Mouse (Mus musculus): ENCODE data around the gene Nup93. TPM values are rescaled to one million over a fixed set of nuclear protein-coding genes. Genes with fewer than 3 reads are reported as not detected.

Nup93 gene
- total RNA-seq, 2 experiments from 2014 or later: 27.6 to 28.3 TPM

DNA sequence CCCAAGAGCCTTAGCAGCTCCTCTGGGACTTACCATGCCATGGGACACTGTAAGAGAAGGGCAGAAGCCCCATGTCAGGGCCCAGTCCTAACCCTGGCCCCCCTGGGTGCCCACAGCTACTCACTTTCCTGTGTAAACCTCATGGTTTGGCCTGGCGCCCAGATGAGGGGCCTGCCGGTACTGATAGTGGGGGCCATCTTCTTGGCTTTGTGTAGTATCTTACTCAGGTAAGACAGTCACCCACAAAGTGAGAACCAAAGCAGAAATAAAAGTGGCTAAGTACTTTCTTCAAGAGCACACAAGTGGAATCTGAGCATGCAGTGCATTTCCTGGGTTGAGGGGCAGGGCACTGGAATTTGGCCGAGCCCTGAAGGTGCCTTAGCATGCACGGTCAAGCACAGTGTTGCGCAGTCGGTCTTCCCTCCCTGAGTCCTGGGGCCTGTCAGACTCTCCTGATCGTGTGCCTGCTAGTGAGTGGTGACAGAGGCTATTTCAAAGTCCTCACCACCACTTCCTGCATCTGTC lies 92.7 kb downstream of the Nup93 start:
- no peak for DNase-seq
- intact Hi-C loops (cut with DNase I): no loop called here

DNA sequence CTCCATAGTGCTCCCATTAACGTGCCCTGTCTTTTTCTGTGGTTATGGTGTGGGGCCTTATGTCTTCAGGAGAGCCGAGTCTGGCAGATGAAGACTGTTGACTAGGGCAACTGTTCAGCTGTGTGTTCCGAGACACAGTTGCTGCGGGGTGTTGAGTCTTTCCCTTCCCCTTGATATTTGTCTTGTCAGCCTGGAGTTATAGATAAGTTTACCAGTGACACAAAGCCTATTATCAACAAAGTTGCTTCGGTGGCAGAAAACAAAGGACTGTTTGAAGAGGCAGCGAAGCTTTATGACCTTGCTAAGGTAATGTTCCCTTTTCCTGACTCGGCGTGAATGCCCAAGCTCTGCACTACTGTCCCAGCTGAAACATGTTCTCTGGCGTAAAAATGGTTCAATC lies 93.3 kb downstream of the Nup93 start:
- intact Hi-C loops (cut with DNase I): no loop called here

DNA sequence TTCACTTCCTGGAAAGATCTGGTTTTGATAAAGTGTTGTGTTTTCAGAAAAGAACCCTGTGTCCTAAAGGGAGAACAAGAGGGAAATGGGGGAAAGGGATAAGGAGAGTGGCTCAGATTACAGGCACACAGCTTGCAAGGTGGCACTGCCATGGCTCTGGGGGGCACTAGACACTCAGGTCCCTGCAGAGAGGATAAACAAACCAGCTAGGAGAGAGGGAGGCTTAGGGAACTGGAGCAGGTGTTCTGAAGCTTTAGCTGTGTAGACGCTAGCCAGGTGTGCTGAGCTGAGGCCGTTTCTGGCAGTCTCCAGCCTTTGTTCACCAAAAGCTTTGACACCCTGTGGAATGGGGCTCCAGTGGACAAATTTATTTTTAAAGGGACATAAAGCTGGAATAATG lies 99.7 kb downstream of the Nup93 start:
- intact Hi-C loops (cut with DNase I): no loop called here
- DNase-seq: no peak

More for the DNA sequence above, 93.3 kb downstream of the Nup93 start:
- no peak for DNase-seq

DNA sequence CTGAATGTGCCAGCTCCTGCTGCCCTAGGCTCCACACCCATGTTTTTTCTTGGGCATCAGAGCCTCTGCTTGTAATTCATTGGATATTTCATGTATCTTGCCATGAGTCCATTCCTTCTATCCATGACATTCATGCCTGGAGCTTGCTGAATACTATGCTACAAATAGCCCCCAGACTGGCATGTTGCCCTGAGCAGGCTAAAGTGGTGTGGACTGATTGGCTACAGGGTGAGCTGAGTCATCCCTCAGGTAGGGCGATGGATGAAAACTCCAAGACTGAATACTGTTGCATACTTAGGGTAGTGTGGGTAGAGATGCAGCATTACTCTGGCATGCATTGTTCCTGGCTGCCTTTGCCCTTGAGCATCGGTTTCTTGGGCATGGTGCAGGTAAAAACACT lies 102.9 kb downstream of the Nup93 start:
- peak; percentile 70 to 71 for DNase-seq
- intact Hi-C loops (cut with DNase I): no loop called here

DNA sequence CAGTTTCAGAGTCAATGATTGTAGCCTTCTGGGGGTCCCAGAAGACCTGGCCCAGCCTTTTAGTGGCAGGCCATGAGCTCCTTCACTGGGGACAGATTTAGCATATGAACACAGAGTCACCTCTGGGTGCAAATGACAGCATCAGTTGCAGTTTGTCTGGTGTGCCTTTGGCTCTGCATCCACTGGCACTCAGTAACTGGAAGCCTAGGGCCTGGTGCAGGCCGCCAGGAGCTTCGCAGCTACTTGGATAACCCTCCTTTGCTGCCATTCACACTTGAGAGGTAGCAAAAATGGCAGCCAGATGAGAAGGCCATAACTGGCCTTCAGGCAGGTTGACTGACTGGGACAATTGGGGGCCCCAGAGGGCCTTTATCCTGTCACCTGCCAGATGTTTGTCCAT lies 103.3 kb downstream of the Nup93 start:
- intact Hi-C loops (cut with DNase I): no loop called here
- no peak for DNase-seq

DNA sequence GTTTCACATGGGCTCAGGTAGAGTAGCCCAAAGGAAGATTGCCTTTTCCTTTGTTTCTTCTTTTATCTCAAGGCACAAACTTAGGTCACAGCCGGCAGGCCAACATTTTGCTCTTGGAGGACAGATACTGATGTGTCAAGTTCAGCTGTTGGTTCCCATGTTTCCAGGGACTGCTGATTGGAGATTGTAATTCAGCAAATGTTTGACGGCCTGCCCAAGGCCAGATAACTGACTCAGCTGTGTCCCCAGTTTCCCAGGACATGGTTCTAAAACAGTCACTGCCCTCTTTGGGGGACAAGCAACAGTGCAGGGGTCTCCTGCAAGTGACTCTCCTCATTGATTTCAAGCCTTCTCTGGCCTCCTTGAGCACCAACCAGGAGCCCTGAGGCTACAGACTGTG lies 105.7 kb downstream of the Nup93 start:
- intact Hi-C loops (cut with DNase I): no loop called here
- DNase-seq: no peak

DNA sequence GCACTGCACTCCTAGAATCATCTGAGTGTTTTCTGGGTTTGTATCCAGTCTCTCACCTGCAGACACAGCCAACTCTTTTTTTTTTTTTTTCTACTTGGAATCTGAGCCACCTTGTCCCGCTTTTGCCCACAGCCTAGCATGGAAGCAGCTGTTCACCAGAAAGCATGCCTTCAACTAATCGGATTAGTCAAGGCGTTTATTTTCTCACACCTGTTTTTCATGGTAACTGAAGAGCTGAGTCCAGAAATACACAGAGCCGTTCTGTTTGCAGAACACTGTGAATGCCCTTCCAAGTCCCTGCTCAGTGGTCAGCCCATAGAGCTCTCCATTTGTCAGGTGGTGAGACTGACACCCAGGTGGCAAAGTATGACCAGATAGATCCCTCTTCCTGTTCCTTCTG lies 107.7 kb downstream of the Nup93 start:
- DNase-seq: no peak
- intact Hi-C loops (cut with DNase I): no loop called here

DNA sequence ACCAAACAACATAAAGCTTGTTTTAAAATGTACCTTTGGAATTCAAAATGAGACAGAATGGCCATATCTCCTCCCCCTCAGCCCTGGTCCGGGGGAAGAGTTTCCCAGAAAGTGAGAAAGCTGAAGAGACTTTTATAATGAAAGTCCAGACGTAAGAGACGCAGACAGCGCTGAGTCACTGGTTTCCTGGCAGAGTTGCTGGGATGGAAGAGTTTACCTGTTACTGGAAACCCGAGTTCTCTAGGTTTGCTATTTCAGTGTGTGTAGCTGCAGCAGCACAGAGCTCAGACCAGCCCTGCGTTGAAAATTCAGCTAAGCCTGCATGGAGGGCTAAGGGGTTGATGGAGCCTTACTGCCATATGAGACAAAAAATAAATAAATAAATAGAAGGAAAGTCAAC lies 108.7 kb downstream of the Nup93 start:
- intact Hi-C loops (cut with DNase I): no loop called here
- no peak for DNase-seq

DNA sequence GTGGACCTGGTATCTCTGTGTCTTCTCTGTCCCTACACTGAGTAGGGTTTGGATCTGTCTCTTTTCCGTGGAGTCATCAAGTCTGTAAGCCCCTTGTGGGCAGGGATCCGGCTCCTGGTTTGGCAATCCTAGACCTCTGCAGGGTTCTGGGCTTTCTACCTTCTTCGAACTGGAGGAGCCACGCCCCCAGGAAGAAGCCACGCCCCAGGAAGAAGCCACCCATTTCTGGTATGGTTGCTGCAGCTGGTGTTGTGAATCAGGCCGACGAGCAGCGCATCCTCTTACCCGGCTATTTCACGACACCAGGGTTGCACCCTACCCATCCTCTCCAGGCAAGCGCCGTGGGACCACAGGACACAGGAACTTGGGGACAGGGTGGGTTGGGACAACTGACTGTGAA lies 109.7 kb downstream of the Nup93 start:
- DNase-seq: no peak
- intact Hi-C loops (cut with DNase I): no loop called here

DNA sequence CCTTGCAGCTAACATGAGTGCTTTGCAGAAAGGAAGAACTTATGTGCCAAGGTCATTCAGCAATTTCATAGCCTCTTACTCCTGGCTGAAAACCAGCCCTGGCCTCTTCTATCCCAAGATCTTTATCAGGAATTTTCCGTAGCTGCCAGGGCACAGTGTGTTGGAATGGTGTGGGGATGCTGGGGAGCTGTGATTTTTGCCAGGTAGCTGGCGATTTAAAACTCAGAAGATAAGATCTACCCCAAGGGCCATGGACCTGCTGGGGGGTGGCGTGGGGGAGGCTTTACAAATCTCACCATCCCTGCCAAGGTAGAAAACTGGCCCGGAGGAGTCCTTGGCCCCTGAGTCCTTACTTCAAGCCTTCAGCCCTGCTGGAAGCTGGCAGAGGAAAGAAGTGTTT lies 111.7 kb downstream of the Nup93 start:
- no peak for DNase-seq

DNA sequence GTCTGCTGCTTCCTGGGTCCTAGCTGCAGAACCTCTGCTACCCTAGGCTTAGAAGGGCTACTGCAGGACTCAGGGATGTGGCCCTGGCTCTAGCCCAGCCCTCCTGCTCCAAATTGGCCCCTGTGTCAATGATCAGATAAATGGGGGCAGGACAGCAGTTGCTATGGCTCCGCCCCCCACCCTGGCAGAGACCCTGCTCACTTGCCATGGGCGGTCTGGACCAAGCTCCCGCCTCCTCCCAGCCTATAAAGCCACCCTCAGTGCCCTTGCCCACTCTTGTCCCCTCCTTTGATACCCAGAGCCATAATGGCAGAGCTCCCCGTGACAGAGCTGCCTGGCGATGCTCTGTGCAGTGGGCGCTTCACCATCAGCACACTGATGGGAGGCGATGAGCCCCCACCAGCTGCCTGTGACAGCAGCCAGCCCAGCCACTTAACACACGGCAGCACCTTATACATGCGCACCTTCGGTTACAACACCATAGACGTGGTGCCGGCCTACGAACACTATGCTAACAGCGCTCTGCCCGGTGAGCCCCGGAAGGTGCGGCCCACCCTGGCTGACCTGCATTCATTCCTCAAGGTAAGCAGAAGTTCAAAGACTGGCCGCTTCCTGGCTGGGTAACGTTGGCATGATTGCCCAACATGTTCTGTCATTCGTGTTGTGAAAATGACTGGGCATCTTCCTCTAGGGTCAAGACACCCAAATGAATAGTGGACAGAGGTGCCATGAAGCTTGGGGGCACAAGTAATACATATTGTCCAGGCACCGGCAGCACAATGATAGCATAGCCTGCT lies 114.8 kb downstream of the Nup93 start, which contains the start of gene Slc12a3:
Gene Slc12a3 (plus strand): TSS at position 270 of the 797 bp plus-strand sequence.
- intact Hi-C loops (cut with DNase I): no loop called here
- no peak for DNase-seq

More for the DNA sequence above, 111.7 kb downstream of the Nup93 start:
- intact Hi-C loops (cut with DNase I): no loop called here

DNA sequence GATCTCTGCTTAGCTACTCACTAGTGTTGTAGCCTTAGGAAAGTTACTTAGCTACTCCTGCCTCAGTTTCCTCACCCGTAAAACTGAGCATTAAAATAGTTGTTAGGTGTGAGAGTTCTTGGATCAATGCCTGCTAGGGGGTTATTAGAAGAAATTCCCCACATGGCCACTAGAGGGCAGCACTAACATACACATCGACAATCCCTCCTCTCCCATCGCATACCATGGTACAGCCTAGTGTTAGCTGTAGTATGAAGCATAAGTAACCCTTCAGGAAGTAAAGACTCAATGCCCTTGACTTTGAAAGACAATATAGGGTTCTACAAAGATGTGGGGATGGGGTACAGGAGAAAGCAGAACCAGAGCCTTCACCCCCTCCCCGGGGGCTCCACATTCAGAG lies 116.4 kb downstream of the Nup93 start:
- intact Hi-C loops (cut with DNase I): loop anchor here (1.0 kb wide), 2 partner anchors 67 to 162 kb away; no protein-coding TSS in a partner anchor
- DNase-seq: peak; percentile 55 to 69

DNA sequence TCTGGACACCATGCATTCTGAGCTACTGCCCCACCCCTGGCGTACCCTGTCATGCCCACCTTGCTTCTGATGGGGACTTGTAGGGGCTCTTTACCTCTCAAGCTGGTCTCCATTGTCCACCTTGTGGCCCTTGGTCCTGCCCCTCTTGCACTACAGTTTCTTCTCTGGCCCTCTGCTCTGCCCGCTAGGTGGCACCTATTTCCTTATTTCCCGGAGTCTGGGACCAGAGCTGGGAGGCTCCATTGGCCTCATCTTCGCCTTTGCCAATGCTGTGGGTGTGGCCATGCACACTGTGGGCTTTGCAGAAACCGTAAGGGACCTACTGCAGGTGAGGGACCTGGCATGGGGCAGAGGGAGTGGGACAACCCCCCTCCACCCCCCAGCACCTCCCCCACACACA lies 119.0 kb downstream of the Nup93 start:
- no peak for DNase-seq
- intact Hi-C loops (cut with DNase I): no loop called here

DNA sequence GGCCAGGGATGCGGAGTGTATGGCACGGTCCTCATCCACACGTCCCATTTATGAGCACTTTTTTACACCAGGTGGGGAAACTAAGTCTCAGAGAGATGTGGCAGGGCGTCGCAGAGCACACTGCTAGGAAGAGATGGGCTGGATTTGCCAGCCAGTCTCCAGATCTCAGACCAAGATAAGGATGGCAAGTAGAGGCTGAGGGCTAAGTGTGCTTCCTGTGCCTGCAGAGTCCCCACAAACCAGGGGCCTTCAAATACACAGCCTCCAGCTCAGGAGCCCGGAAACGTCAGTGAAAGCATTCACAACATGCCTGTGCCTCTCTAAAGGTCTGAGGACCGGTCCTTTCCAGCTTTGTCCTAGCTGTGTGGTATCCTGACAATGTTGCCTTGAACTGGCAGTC lies 123.2 kb downstream of the Nup93 start:
- intact Hi-C loops (cut with DNase I): loop anchor here (5.0 kb wide), 1 partner anchor 245 kb away; no protein-coding TSS in a partner anchor
- no peak for DNase-seq

DNA sequence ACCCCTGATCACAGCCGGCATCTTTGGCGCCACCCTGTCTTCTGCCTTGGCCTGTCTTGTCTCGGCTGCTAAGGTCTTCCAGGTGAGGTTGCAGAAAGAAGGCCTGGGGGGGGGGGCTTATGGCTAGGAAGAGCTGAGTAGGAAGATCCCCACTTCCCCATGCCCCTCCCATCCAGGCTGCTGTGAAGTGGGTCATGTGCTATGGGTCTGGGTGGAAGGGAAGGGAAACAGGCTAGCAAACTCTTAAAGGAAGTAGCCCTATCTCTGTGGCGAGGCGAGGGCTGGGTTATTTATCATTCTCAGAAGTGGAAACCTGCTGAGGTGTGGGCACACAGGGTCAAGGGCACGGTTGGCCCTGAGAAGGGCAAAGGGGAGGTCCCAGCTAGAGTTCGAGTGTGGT lies 126.4 kb downstream of the Nup93 start:
- intact Hi-C loops (cut with DNase I): no loop called here
- DNase-seq: no peak

DNA sequence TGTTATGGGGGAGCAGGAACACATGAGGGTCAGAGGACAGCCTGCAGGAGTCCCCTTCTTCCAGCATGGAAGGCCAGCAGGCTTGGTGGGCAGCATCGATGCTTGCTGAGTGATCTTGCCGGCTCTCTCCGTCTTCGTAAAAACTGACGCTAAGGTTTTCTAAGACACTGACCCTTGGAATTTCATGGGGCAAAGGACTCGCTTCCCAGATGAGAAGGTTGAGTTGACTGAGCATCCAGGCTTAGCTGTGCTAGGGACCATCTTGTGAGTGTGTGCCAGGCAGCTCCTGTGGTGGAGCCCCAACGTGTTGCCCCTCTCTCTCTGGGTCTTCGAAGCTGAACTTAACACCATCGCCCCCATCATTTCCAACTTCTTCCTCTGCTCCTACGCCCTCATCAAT lies 128.3 kb downstream of the Nup93 start:
- no peak for DNase-seq
- intact Hi-C loops (cut with DNase I): loop anchor here (1.0 to 2.0 kb wide), 2 partner anchors 44 to 55 kb away; partner anchors contain the start of gene Herpud1

DNA sequence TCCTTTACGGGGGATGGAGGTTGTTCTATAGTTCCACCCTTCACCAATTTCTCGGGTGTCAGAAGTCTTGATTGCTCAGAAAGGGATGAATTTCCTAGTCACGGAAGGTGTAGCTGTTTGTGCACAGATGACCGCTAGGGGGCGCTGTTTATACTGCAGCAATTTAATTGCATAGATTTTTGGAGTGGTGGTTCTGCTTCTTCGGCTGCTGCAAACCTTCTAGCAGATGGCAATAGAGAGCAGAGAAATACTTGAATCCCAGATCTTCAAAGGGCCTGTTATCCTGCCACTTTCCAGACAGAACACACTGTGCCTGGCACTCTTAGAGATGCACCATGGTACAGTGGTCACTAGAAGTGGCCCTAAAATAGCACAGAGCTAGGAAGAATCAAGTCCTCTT lies 128.9 kb downstream of the Nup93 start:
- intact Hi-C loops (cut with DNase I): loop anchor here (1.0 to 2.0 kb wide), 2 partner anchors 44 to 54 kb away; partner anchors contain the start of gene Herpud1

DNA sequence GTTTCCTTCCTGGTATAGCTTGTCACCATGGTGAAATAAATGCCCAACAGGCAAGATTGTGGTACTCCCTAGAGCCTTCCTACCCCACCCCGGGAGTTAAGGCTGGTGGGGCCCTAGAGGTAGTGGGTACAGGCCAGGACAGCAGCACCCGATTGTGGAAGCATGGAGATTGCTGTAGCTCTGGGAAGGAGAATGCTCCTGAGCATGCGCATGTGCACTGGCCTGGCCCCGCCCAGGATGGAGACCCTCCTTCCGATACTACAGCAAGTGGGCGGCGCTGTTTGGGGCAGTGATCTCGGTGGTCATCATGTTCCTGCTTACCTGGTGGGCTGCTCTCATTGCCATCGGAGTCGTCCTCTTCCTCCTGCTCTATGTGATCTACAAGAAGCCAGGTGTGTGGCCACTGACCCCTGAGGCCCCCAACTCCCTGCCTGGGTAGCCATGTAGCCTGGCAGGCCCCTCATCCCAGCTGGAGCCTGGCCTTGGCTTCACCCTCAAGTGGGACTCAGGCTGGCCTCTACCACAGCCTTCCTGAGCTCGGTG lies 129.5 kb downstream of the Nup93 start:
- no peak for DNase-seq
- intact Hi-C loops (cut with DNase I): loop anchor here (1.0 to 2.0 kb wide), 2 partner anchors 43 to 53 kb away; partner anchors contain the start of gene Herpud1

More for the DNA sequence above, 128.9 kb downstream of the Nup93 start:
- peak; percentile 87 to 92 for DNase-seq

DNA sequence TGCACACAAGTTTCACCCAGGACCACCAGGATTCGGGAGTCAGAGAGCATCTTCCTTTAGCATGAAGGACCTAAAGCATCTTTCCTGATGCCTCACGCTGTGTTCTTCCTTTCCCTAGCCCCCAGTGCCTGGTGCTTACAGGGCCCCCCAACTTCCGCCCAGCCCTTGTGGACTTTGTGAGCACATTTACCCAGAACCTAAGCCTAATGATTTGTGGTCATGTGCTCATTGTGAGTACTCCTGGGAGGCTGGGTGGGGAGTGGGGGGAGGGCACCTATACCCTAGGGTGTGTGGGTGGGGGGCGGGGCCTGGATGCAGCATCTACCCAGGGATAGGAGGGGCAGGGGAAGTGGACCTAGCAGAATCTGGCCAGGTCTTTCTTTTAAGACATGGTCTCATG lies 131.3 kb downstream of the Nup93 start:
- intact Hi-C loops (cut with DNase I): no loop called here

DNA sequence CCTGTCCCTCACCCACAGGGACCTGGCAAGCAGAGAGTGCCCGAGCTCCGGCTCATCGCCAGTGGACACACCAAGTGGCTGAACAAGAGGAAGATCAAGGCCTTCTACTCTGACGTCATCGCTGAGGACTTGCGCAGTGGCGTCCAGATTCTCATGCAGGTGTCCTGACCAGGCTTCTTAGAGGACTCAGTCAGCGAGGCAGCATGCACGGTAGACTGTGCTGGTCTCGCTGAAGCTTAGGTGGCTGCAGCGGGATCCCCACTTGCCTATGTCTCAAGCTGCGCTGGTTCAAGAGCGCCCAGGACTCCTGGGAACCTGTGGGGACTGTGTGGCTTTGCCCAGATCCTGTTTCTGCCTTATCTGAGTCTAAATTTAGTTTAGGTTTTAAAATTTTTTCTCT lies 131.9 kb downstream of the Nup93 start:
- intact Hi-C loops (cut with DNase I): no loop called here

More for the DNA sequence above, 131.3 kb downstream of the Nup93 start:
- no peak for DNase-seq

DNA sequence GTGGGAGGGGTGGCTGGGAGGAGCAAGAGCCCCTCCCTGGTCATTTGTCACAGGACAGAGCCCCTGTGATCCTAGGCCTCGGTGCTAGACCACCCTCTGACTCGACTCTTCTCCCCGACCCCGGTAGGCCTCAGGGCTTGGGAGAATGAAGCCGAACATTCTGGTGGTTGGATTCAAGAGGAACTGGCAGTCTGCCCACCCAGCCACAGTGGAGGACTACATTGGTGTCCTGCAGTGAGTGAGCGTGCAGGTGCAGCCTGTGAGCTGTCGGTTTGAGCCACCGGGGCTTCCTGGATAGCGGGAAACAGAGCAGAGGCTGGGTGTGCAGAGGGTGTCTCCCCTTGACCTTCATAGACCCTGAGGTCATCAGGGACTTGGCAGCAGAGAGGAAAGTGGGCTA lies 134.1 kb downstream of the Nup93 start:
- peak; percentile 27 to 42 for DNase-seq

More for the DNA sequence above, 131.9 kb downstream of the Nup93 start:
- no peak for DNase-seq

DNA sequence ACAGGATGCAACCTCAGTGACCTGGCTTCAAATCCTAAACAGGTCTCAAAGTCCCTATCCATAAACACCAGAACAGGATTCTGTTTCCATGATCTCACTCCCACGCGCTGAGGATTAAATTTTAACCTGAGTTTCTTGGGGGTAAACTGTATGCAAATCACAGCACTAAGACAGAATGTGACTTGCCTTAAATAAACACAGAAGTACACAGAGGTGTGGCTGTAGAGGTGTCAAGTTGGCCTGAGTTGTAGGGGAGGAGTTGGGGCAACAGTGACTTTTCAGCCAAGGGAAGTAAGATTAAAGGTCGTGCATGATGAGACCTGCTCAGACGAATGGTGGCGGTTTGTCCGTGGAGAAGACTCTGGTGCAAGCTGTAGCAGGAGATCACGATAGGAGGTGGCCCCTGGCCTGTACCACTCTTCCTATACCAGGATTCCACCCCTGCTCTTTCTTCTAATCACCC lies 139.7 kb downstream of the Nup93 start:
- DNase-seq: peak; percentile 21 to 30
- intact Hi-C loops (cut with DNase I): no loop called here

More for the DNA sequence above, 134.1 kb downstream of the Nup93 start:
- intact Hi-C loops (cut with DNase I): no loop called here

All from heart, postnatal 10 days (tissue).